Mouse (Mus musculus) ES-E14 (cell line): ENCODE measurements around the gene Lhx5.

ENCODE experiments used
- CHD2 ChIP-seq: IDR thresholded peaks from 2 replicates; pipeline ENCODE4 v1.6.1; 2014; ENCODE audit warnings: mild to moderate bottlenecking, low read depth, low read length, inconsistent platforms
- MAFK ChIP-seq: IDR thresholded peaks from 2 replicates; pipeline ENCODE4 v1.6.1; 2014; ENCODE audit warnings: mild to moderate bottlenecking, low read depth, low read length, inconsistent platforms; ENCODE audit not compliant: insufficient read depth
- ZC3H11A ChIP-seq: IDR thresholded peaks from 2 replicates; pipeline ENCODE4 v1.6.1; 2012; ENCODE audit warnings: low read depth, mild to moderate bottlenecking, inconsistent platforms, low read length, borderline replicate concordance

DNA sequence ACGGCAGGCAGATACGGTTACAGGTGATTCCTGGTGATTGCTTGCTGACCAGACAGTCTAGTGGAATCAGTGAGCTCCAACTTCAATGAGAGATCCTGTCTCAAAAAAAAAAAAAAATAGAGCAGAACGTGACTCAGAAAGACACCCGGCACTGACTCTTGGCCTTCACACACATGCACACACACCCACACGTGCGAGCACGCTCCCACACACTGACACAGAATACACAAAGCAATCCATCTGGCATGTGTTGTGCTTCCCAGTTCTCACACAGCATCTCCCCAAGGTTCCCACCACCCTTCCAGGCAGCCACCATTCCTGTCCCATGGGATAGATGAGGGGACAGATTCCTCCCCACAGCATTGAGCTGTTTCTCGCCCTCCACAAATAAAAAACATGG lies 11.4 kb upstream of the Lhx5 start:
- TF ChIP-seq ZC3H11A (no peak), CHD2 (no peak), MAFK (no peak)
